Mouse (Mus musculus) kidney, adult 2 months (tissue): ENCODE results near the gene Cdk6.

Experiments used
- CTCF ChIP-seq: fragments of 200-500 bp; conservative IDR thresholded peaks from 2 replicates; pipeline ENCODE4 v1.5.1; 2011; ENCODE audit warnings: low read depth, mild to moderate bottlenecking, control low read depth, low read length, moderate library complexity, mixed read lengths; ENCODE audit not compliant: insufficient read depth, insufficient read length
- POLR2A ChIP-seq: fragments of 200-500 bp; IDR thresholded peaks from one replicate; pipeline ENCODE4 v1.6.1; 2011; ENCODE audit warnings: low read depth, low read length, control low read depth

DNA sequence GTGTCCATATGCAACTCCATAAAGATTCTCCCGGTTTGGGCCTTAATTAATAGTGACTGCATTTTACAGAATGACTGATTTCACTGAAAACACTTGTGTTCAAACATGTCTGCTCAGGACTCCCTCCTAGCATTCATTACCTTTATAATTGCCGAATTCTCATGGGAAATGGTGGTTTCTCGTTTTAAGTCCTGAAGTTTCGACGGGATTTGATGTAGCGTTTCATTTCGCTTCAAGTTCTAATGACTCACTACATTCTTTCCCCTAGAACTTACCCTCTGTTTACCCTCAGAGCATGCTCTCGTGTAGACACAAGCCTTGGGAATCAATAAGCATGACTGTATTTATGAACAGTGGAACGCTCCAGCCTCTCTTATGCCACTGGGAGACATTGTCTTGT lies 66.6 kb downstream of the Cdk6 start:
- TF ChIP-seq CTCF (no peak), POLR2A (no peak)
